Mouse (Mus musculus): ENCODE results near the gene Atp13a2. TPM values are rescaled to one million over a fixed set of nuclear protein-coding genes. Genes with fewer than 3 reads are reported as not detected.

Atp13a2 gene
- polyA plus RNA-seq, 1 experiment: 260 TPM

- no peak for DNase-seq (ENCODE audit: low read depth)
- TF ChIP-seq CTCF (IDR thresholded peaks at IDR 0.05; ENCODE audit: borderline replicate concordance, extremely low read depth, insufficient read depth, insufficient read length): no peak
- TF ChIP-seq POLR2A (IDR thresholded peaks at IDR 0.05; ENCODE audit: borderline replicate concordance, extremely low read depth, insufficient read depth, insufficient read length, poor library complexity, severe bottlenecking): no peak
Observed at GRCm38 (mm10) chr4:140984544-140984943, 2.1 kb upstream of the Atp13a2 start.

- DNase-seq (ENCODE audit: low read depth): no peak
- no peak for TF ChIP-seq CTCF (IDR thresholded peaks at IDR 0.05; ENCODE audit: borderline replicate concordance, extremely low read depth, insufficient read depth, insufficient read length)
- TF ChIP-seq POLR2A (IDR thresholded peaks at IDR 0.05; ENCODE audit: borderline replicate concordance, extremely low read depth, insufficient read depth, insufficient read length, poor library complexity, severe bottlenecking): no peak
Observed at GRCm38 (mm10) chr4:140986024-140986710, 506 bp upstream of the Atp13a2 start.

GRCm38 (mm10) chr4:140987476-140987875 is 803 bp downstream of the Atp13a2 start:
- peak; percentile 25 for DNase-seq (ENCODE audit: low read depth)
- TF ChIP-seq CTCF (IDR thresholded peaks at IDR 0.05; ENCODE audit: borderline replicate concordance, extremely low read depth, insufficient read depth, insufficient read length) (no peak), POLR2A (IDR thresholded peaks at IDR 0.05; ENCODE audit: borderline replicate concordance, extremely low read depth, insufficient read depth, insufficient read length, poor library complexity, severe bottlenecking) (no peak)

GRCm38 (mm10) chr4:140988706-140989290 is 2.1 kb downstream of the Atp13a2 start:
- DNase-seq (ENCODE audit: low read depth): no peak
- TF ChIP-seq CTCF (IDR thresholded peaks at IDR 0.05; ENCODE audit: borderline replicate concordance, extremely low read depth, insufficient read depth, insufficient read length): no peak
- no peak for TF ChIP-seq POLR2A (IDR thresholded peaks at IDR 0.05; ENCODE audit: borderline replicate concordance, extremely low read depth, insufficient read depth, insufficient read length, poor library complexity, severe bottlenecking)

GRCm38 (mm10) chr4:140989447-140989846 is 2.8 kb downstream of the Atp13a2 start:
- no peak for DNase-seq (ENCODE audit: low read depth)
- TF ChIP-seq POLR2A (IDR thresholded peaks at IDR 0.05; ENCODE audit: borderline replicate concordance, extremely low read depth, insufficient read depth, insufficient read length, poor library complexity, severe bottlenecking): no peak
- no peak for TF ChIP-seq CTCF (IDR thresholded peaks at IDR 0.05; ENCODE audit: borderline replicate concordance, extremely low read depth, insufficient read depth, insufficient read length)

DNA sequence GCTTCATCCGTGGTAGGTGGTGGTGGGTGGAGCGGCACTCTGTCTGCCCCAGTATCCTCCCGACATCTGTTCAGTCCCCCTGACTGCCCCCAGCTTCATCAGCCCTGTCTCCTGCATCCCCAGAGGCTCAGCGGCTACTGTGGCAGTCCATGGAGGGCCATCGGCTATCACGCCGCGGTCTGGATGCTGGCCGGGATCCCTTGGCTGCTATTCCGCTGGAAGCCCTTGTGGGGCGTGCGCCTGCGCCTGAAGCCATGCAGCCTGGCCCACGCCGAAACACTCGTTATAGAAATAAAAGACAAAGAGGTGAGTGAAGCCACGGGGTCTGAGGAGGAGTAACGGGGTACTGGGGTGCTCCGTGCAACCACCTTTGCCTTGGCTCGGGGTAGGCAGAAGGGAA is 5.5 kb downstream of the Atp13a2 start:
- no peak for DNase-seq (ENCODE audit: low read depth)
- TF ChIP-seq CTCF (IDR thresholded peaks at IDR 0.05; ENCODE audit: borderline replicate concordance, extremely low read depth, insufficient read depth, insufficient read length): no peak
- no peak for TF ChIP-seq POLR2A (IDR thresholded peaks at IDR 0.05; ENCODE audit: borderline replicate concordance, extremely low read depth, insufficient read depth, insufficient read length, poor library complexity, severe bottlenecking)

DNA sequence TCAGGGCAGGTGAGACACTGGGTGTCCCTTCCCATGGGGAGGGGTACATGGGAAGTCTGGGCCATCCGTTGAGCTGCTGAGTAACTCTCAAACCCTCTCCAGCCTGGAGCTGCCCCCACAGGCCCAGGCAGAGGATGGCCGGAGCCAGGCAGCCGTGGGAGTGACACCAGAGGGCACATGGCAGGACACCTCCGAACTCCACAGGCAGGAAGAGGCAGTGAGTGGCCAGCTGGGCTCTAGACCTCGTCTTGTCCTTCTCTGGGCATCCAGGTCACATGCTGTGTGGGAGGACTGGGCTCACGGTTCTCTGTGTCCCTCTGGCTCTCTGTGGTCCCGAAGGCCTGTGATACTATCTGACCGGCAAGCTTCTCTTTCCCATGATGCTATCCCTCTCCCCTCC is 7.2 kb downstream of the Atp13a2 start:
- DNase-seq (ENCODE audit: low read depth): no peak
- TF ChIP-seq CTCF (IDR thresholded peaks at IDR 0.05; ENCODE audit: borderline replicate concordance, extremely low read depth, insufficient read depth, insufficient read length) (no peak), POLR2A (IDR thresholded peaks at IDR 0.05; ENCODE audit: borderline replicate concordance, extremely low read depth, insufficient read depth, insufficient read length, poor library complexity, severe bottlenecking) (no peak)

GRCm38 (mm10) chr4:140995811-140996210 is 9.1 kb downstream of the Atp13a2 start:
- no peak for TF ChIP-seq CTCF (IDR thresholded peaks at IDR 0.05; ENCODE audit: borderline replicate concordance, extremely low read depth, insufficient read depth, insufficient read length)
- TF ChIP-seq POLR2A (IDR thresholded peaks at IDR 0.05; ENCODE audit: borderline replicate concordance, extremely low read depth, insufficient read depth, insufficient read length, poor library complexity, severe bottlenecking): no peak
- DNase-seq (ENCODE audit: low read depth): no peak

- TF ChIP-seq POLR2A (IDR thresholded peaks at IDR 0.05; ENCODE audit: borderline replicate concordance, extremely low read depth, insufficient read depth, insufficient read length, poor library complexity, severe bottlenecking): no peak
- no peak for TF ChIP-seq CTCF (IDR thresholded peaks at IDR 0.05; ENCODE audit: borderline replicate concordance, extremely low read depth, insufficient read depth, insufficient read length)
- no peak for DNase-seq (ENCODE audit: low read depth)
Observed at GRCm38 (mm10) chr4:140996812-140997211, 10.1 kb downstream of the Atp13a2 start.

GRCm38 (mm10) chr4:141005983-141006382 is 19.3 kb downstream of the Atp13a2 start:
- DNase-seq (ENCODE audit: low read depth): no peak
- TF ChIP-seq CTCF (IDR thresholded peaks at IDR 0.05; ENCODE audit: borderline replicate concordance, extremely low read depth, insufficient read depth, insufficient read length) (peak; percentile 44; the same call in 1 of the 2 replicates), POLR2A (IDR thresholded peaks at IDR 0.05; ENCODE audit: borderline replicate concordance, extremely low read depth, insufficient read depth, insufficient read length, poor library complexity, severe bottlenecking) (no peak)

DNA sequence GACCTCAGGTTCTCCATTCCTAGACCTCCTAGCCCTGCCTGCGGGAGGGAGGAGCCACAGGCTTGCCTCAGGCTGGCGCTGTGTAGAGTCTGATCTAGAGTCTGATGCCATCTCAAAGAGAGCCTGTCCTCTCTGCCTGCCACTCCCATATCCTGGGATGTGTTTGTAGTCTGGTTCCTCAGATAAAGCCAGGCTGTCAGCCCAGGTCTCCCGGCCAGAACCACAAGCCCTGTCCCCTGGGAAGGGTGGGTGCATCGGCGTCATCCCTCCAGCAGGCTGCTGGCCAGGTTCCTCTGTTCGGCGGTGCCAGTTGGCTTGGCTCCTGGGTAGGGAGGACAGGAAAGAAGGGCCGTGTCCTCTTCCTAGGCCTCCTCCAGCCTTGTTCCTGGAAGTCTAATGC is 21.4 kb downstream of the Atp13a2 start:
- no peak for DNase-seq (ENCODE audit: low read depth)
- TF ChIP-seq CTCF (IDR thresholded peaks at IDR 0.05; ENCODE audit: borderline replicate concordance, extremely low read depth, insufficient read depth, insufficient read length) (no peak), POLR2A (IDR thresholded peaks at IDR 0.05; ENCODE audit: borderline replicate concordance, extremely low read depth, insufficient read depth, insufficient read length, poor library complexity, severe bottlenecking) (no peak)

- TF ChIP-seq CTCF (IDR thresholded peaks at IDR 0.05; ENCODE audit: borderline replicate concordance, extremely low read depth, insufficient read depth, insufficient read length): no peak
- no peak for TF ChIP-seq POLR2A (IDR thresholded peaks at IDR 0.05; ENCODE audit: borderline replicate concordance, extremely low read depth, insufficient read depth, insufficient read length, poor library complexity, severe bottlenecking)
- no peak for DNase-seq (ENCODE audit: low read depth)
Observed at GRCm38 (mm10) chr4:141010118-141010517, 23.4 kb downstream of the Atp13a2 start, which contains the start of gene Mfap2. Mfap2 (plus strand) TSS chr4:141010418.

Measured in brain, embryonic 14.5 days (tissue).